Mouse (Mus musculus) bone marrow macrophage, adult 2 months (primary cell): ENCODE results near the gene Igsf21.

Source experiments
- CTCF ChIP-seq: IDR thresholded peaks from 2 replicates; pipeline ENCODE4 v1.5.1; 2012; ENCODE audit warnings: low read depth, mild to moderate bottlenecking, low read length, moderate library complexity
- POLR2A ChIP-seq: IDR thresholded peaks from 2 replicates; pipeline ENCODE4 v1.6.1; 2012; ENCODE audit warnings: mild to moderate bottlenecking, low read depth, low read length, borderline replicate concordance

GRCm38 (mm10) chr4:140037784-140038387, 208.7 kb downstream of the Igsf21 start:
- no peak for TF ChIP-seq POLR2A
- no peak for TF ChIP-seq CTCF
